In the genomic region with DNA sequence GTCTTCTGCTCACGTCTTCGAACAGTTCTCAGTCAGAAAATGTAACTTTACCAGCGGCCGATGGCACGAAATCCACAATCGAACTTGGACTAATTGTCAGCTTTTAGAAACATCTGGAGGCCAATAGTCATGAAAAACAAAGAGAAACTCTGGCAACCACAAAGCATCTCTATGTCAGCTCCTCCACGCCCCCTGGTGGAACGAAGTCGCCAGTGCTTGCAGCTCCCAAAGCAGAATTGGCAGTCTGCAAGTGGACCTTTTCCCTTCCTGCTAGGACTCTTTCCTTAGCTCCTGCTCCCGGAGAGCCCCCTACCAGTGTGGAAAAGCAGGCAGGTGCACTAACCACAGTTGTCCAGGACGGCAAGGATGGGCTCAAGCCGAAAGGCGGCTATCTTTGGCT, we compare ENCODE assay signal across 14 mouse cellular contexts. TPM values are rescaled to one million over a fixed set of nuclear protein-coding genes. Genes with fewer than 3 reads are reported as not detected.
"Had no signal": no experiment of that assay in that cellular context is flagged by ENCODE, and none has a peak within 500 bp of the region (broad histone marks: within the 10 kb centered on the region; RNA-seq: fewer than 3 reads in every experiment).

No protein-coding gene starts in this region.

RNA-seq across cellular contexts. Expression of gene Gm21188, which starts 41.0 kb away (rescaled TPM):
- total RNA-seq: layer of hippocampus, adult 8-10 months; layer of hippocampus, postnatal 14 days; left cerebral cortex, postnatal 10 days; left cerebral cortex, postnatal 4 days had no signal
- polyA plus RNA-seq: limb, embryonic 13.5 days; liver, adult 2 months; lung, embryonic 16.5 days; midbrain, embryonic 12.5 days; neural tube, embryonic 14.5 days had no signal

RNA-seq across cellular contexts. Expression of gene Gm20767, which starts 47.1 kb away (rescaled TPM):
- total RNA-seq: layer of hippocampus, adult 8-10 months; layer of hippocampus, postnatal 14 days; left cerebral cortex, adult 18-20 months; left cerebral cortex, postnatal 10 days; left cerebral cortex, postnatal 4 days; liver, adult 2 months had no signal
- polyA plus RNA-seq: kidney, adult 2 months; kidney, embryonic 15.5 days; large intestine, adult 2 months; limb, embryonic 13.5 days; liver, adult 2 months; liver, embryonic 14.5 days; lung, embryonic 16.5 days; midbrain, embryonic 12.5 days; neural tube, embryonic 14.5 days had no signal
